Mouse (Mus musculus) forebrain, embryonic 16.5 days (tissue): ENCODE measurements at regions not wholly inside any gene's neighbourhood (a gene's known extent, or its start where the extent isn't known, plus 50 kb on each side); places are given as distances from the start of the nearest gene placed in this dataset.

Source experiments
- ATAC-seq: fragments of 200-750 bp; cut with Nextera tagmentation; 2 replicates; pipeline ENCODE4 v1.8.0; 2017; ENCODE audit warnings: mild to moderate bottlenecking, moderate library complexity
- H3K27ac ChIP-seq: fragments of 300-500 bp; sonication (generic); 2 replicates; pipeline ENCODE4 v1.5.1; 2014; ENCODE audit warnings: low read length, control low read depth
- H3K27me3 ChIP-seq: fragments of 300-500 bp; sonication (generic); replicated peaks from 2 replicates; pipeline ENCODE4 v1.6.1; 2014; ENCODE audit warnings: low read length; ENCODE audit not compliant: control insufficient read depth, insufficient read depth
- H3K36me3 ChIP-seq: fragments of 300-500 bp; sonication (generic); 2 replicates; pipeline ENCODE4 v1.6.1; 2014; ENCODE audit not compliant: control insufficient read depth, insufficient read depth
- H3K4me1 ChIP-seq: fragments of 300-500 bp; sonication (generic); replicated peaks from 2 replicates; pipeline ENCODE4 v1.6.1; 2014; ENCODE audit warnings: low read length; ENCODE audit not compliant: control insufficient read depth, insufficient read depth
- H3K4me2 ChIP-seq: fragments of 300-500 bp; sonication (generic); 2 replicates; pipeline ENCODE4 v1.6.1; 2014; ENCODE audit warnings: mild to moderate bottlenecking, low read length, control low read depth
- H3K4me3 ChIP-seq: fragments of 300-500 bp; sonication (generic); replicated peaks from 2 replicates; pipeline ENCODE4 v1.5.1; 2014; ENCODE audit warnings: mild to moderate bottlenecking, low read length, control low read depth
- H3K9ac ChIP-seq: fragments of 300-500 bp; sonication (generic); replicated peaks from 2 replicates; pipeline ENCODE4 v1.6.1; 2014; ENCODE audit warnings: low read depth, low read length, control low read depth
- H3K9me3 ChIP-seq: fragments of 300-500 bp; sonication (generic); 2 replicates; pipeline ENCODE4 v1.6.1; 2016; ENCODE audit warnings: low read length; ENCODE audit not compliant: control insufficient read depth
- WGBS: fragments of 180-500 bp; shearing (Covaris S2); extraction: QIAGEN DNeasy Blood & Tissue Kit; methylation state at CpG from one replicate; pipeline ENCODE4 v1.1.7; 2014; 5-methylcytosine and 5-hydroxymethylcytosine counted together

DNA sequence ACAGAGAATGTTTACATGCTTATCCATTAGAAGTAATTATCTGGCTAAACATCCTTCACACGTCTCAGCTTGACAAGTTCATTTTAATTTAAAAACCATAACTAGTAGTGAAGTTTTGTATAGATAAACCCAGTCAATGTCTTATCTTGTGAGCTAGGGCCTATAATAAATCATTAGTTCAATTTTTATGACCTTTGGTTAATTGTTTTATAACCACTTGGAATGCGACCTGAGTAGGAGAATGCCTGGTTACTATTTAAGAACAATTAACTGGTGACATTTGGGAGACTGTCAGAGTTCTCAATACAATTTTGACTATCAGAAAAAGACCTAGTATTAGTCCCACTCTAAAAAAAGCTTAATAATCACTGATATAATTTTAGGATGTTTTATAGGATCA lies 813.6 kb downstream of the Gm9008 start:
- no peaks in the 10 kb centered on the region for H3K4me1 ChIP-seq
- H3K9me3 ChIP-seq: no peaks in the 10 kb centered on the region
- no peak for ATAC-seq
- H3K9ac ChIP-seq: no peak overlapping the region
- no peak overlapping the region for H3K4me2 ChIP-seq
- H3K27ac ChIP-seq: no peak overlapping the region
- no peaks in the 10 kb centered on the region for H3K27me3 ChIP-seq
- 84% methylated on average over 2 of the region's 2 CpGs for WGBS
- H3K4me3 ChIP-seq: no peak overlapping the region
- no peaks in the 10 kb centered on the region for H3K36me3 ChIP-seq

DNA sequence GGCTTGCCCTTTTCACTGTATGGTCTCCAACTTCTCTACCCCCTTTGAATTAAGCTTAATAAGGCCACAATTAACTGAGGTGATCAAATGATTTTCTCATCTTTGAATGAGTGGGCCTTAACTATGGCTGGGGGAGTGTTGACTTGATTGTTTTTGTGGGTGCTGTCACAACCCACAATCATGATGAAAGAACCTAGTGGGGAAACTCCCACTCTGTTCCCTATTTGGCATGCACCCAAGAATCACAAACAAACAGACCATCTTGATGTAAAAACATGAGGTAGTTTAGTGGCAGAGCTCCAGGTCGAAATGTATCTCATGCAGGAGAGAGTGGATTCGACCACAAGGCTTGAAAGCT lies 853.2 kb downstream of the Gm9008 start:
- Histone ChIP-seq H3K4me1 (no peaks in the 10 kb centered on the region), H3K4me3 (no peak overlapping the region), H3K9ac (no peak overlapping the region), H3K36me3 (no peaks in the 10 kb centered on the region), H3K4me2 (no peak overlapping the region), H3K27me3 (no peaks in the 10 kb centered on the region), H3K9me3 (no peaks in the 10 kb centered on the region), H3K27ac (no peak overlapping the region)
- 36% methylated on average over 2 of the region's 2 CpGs for WGBS
- peak; percentile 84 for ATAC-seq

DNA sequence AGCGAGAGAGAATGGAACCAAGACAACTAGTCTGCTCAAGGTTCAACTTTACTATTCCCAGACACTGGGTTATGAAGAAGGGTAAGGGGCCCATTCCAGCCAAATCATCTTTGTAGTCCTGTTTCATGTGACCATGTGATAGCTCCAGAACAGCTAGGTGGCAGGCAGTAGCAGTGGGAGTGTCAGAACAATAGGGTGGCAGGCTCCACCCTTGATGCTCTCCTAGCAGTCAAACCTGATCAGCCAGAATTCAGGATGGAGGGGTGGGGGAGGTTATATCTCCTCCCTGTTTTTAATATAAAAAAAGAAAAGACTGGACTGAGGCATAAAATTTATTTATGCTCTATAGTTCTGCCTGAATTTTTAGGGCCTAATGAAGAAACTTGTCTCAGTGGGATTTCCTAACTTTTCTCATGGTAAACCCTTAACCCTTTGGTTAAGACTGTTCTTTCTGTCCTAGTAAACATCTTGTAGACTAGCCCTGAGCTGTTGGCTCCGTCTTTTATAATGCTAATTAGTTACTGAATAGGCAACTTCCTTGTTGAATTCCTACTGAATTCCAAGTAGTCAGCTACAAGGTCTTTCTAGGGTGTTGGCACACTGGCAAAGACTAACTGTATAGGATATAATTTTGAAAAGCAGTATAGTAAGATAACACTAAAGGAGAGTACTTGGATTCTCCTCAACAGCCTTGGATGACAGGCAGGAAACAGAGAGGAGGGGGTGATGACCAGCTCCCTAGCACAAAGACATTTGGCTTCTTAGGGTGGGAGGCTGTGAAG lies 853.8 kb downstream of the Gm9008 start:
- H3K9me3 ChIP-seq: no peaks in the 10 kb centered on the region
- peak; percentile 57; the same call in 1 of the 2 replicates for ATAC-seq
- no peak overlapping the region for H3K4me2 ChIP-seq
- H3K27me3 ChIP-seq: no peaks in the 10 kb centered on the region
- H3K4me1 ChIP-seq: no peaks in the 10 kb centered on the region
- no peak overlapping the region for H3K9ac ChIP-seq
- H3K4me3 ChIP-seq: no peak overlapping the region
- 52% methylated on average over 2 of the region's 2 CpGs for WGBS
- no peaks in the 10 kb centered on the region for H3K36me3 ChIP-seq
- H3K27ac ChIP-seq: no peak overlapping the region

DNA sequence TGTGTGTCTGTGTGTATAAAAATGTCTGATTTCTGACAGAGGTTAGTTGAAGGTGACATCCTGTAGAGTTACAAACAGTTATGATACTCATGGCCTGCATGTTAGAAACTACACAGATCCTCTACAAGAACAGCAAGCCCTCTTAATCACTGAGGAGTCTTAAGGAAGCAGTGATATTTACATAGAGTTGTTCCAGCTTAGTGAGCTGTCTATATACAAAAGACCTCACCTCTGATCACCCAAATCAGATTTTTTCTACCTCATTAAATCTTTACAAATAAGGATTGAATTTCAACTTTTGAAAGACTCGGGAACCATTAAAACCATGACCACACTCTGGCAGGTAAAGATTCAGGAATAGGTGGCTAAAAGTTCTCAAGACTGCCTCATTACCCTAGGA lies 861.5 kb downstream of the Gm9008 start:
- H3K9ac ChIP-seq: no peak overlapping the region
- H3K4me1 ChIP-seq: no peaks in the 10 kb centered on the region
- no peak overlapping the region for H3K4me2 ChIP-seq
- H3K4me3 ChIP-seq: no peak overlapping the region
- 15% methylated on average over 1 of the region's 1 CpGs for WGBS
- H3K36me3 ChIP-seq: no peaks in the 10 kb centered on the region
- ATAC-seq: no peak
- no peaks in the 10 kb centered on the region for H3K9me3 ChIP-seq
- no peak overlapping the region for H3K27ac ChIP-seq
- no peaks in the 10 kb centered on the region for H3K27me3 ChIP-seq

DNA sequence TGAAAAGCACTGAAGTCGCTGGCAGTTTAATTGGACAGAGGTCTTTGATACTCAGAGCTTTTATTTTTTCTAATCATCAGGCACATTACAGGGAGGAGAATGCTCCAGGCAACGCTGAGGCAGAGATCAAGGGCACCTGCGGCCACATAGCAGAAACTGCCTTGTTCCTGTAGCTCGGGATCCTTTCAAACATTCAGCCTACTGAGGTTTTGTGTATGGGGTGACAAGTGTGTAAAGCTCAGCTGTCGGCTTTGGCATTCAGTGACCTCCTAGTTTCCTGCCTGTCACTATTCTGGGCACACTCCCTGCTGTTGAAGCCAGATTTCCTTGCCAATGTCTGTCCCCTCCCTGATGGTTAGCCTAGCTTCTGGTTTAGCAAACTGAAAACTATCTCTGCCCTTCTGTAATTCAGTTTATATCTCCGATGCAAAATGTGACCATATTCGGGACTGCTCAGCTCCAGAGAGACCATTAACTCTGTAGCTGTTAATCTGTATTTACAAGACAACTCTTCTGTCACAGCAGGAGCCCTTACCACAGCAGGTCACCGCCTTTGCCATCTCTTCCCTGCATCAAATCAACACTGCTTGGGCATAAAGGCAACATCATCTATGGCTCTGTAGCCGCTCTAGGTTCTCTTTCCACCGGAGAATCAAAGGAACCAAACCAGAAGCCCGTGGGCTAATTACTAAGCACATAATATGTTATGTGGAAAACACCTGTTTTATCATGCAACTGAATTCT lies 894.9 kb downstream of the Gm9008 start:
- no peaks in the 10 kb centered on the region for H3K9me3 ChIP-seq
- no peak overlapping the region for H3K9ac ChIP-seq
- H3K4me3 ChIP-seq: no peak overlapping the region
- peak overlapping the region; percentile 29 for H3K27ac ChIP-seq
- H3K4me2 ChIP-seq: peak overlapping the region; percentile 16
- no peaks in the 10 kb centered on the region for H3K36me3 ChIP-seq
- peak; percentile 96 for ATAC-seq
- no peaks in the 10 kb centered on the region for H3K27me3 ChIP-seq
- peaks cover 7% of the 10 kb centered on the region for H3K4me1 ChIP-seq
- under 1% methylated on average over 11 of the region's 11 CpGs for WGBS

DNA sequence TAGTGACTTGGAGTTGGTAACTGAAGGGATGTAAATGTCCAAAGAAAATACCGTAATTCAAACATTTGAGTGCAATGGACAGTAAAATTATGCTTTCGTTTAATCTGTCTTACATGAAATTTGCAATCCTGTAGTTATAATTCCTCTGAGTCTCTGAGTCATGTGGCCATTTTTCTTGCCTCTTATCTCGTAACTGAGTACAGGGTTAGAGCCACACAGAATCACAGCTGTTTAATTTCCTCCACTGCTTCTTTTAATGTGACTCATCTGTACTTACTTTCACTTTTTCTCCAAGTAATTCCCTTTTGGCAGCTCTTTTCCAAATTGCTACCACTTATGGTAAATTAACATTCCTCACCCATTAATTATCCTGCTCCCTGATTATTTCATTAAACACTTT lies 939.2 kb downstream of the Gm9008 start:
- Histone ChIP-seq H3K4me2 (no peak overlapping the region), H3K4me1 (no peaks in the 10 kb centered on the region), H3K27me3 (no peaks in the 10 kb centered on the region), H3K4me3 (no peak overlapping the region), H3K9ac (no peak overlapping the region), H3K36me3 (no peaks in the 10 kb centered on the region), H3K9me3 (peaks cover 3% of the 10 kb centered on the region; the same call in 1 of the 2 replicates), H3K27ac (no peak overlapping the region)
- 55% methylated on average over 3 of the region's 3 CpGs for WGBS
- ATAC-seq: no peak

DNA sequence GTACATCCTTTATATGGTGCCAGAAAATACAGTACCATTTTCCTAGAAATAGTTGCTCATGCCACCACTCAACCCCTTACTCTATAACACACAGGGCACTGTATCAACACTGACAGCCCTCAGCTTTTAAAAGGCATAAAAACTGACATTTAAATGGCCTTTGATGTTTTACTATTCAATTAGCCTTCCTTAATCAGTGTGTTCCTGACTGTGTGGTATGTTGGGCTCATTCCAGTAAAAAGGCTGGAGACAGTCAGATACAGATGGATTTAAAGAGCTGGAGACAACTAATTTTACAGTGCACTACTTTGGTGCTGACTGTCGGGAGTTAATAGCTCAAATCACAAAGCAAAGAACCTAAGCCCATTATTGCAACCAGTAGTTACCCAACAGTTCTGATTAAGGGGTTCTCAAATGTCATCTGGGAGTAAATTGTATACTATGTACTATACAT lies 955.3 kb downstream of the Gm9008 start:
- Histone ChIP-seq H3K4me2 (no peak overlapping the region), H3K27me3 (no peaks in the 10 kb centered on the region), H3K4me3 (no peak overlapping the region), H3K9me3 (no peaks in the 10 kb centered on the region), H3K36me3 (no peaks in the 10 kb centered on the region), H3K27ac (no peak overlapping the region), H3K9ac (no peak overlapping the region), H3K4me1 (peaks cover 4% of the 10 kb centered on the region; the same call in 1 of the 2 replicates)
- WGBS: 14% methylated on average over 1 of the region's 1 CpGs
- peak; percentile 90 for ATAC-seq

DNA sequence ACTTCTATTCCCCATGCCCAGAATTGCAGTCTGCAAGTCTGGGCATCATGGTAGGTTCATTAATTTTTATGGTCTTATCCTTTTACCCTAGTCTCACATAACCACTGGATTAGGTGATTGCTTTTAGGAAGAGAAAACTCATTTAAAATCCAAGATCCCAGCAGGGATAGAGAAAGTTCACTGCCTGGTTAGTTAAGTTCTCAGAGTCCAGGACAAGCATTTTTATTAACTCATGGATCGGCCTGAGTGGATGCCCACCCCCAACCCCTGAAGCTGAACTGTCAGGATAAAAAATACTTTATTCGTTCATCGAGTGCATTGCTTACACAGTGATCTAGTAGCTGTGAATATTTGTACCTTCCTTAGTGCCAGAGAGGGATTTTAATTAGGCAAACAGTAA lies 957.9 kb downstream of the Gm9008 start:
- Histone ChIP-seq H3K9ac (no peak overlapping the region), H3K27me3 (no peaks in the 10 kb centered on the region), H3K4me2 (no peak overlapping the region), H3K27ac (no peak overlapping the region), H3K4me1 (peaks cover 4% of the 10 kb centered on the region; the same call in 1 of the 2 replicates), H3K9me3 (no peaks in the 10 kb centered on the region), H3K4me3 (no peak overlapping the region), H3K36me3 (no peaks in the 10 kb centered on the region)
- 77% methylated on average over 3 of the region's 3 CpGs for WGBS
- no peak for ATAC-seq
